Mouse (Mus musculus) midbrain, embryonic 14.5 days (tissue): ENCODE measurements around the gene Arhgap40. TPM values are rescaled to one million over a fixed set of nuclear protein-coding genes. Genes with fewer than 3 reads are reported as not detected.

Experiments used
- ATAC-seq: fragments of 200-750 bp; cut with Nextera tagmentation; 2 replicates; pipeline ENCODE4 v1.8.0; 2017; ENCODE audit warnings: moderate number of reproducible peaks, moderate library complexity; ENCODE audit not compliant: low FRiP score, low TSS enrichment
- DNase-seq: peaks from one replicate; pipeline ENCODE4 v3.0.0-alpha.2; 2015
- H3K27ac ChIP-seq: fragments of 300-500 bp; sonication (generic); replicated peaks from 2 replicates; pipeline ENCODE4 v1.5.1; 2014; ENCODE audit warnings: mild to moderate bottlenecking, low read depth, low read length, moderate library complexity
- H3K27me3 ChIP-seq: fragments of 300-500 bp; sonication (generic); 2 replicates; pipeline ENCODE4 v1.6.1; 2014; ENCODE audit warnings: low read length, control low read depth, mixed read lengths; ENCODE audit not compliant: control insufficient read depth, insufficient read depth
- H3K36me3 ChIP-seq: fragments of 300-500 bp; sonication (generic); 2 replicates; pipeline ENCODE4 v1.6.1; 2014; ENCODE audit warnings: low read length, control low read depth; ENCODE audit not compliant: control insufficient read depth, insufficient read depth
- H3K4me1 ChIP-seq: fragments of 300-500 bp; sonication (generic); 2 replicates; pipeline ENCODE4 v1.6.1; 2014; ENCODE audit warnings: mild to moderate bottlenecking, antibody characterized with exemption, low read length, control low read depth; ENCODE audit not compliant: control insufficient read depth, insufficient read depth
- H3K4me2 ChIP-seq: fragments of 300-500 bp; sonication (generic); 2 replicates; pipeline ENCODE4 v1.6.1; 2014; ENCODE audit warnings: mild to moderate bottlenecking, low read length, moderate library complexity
- H3K4me3 ChIP-seq: fragments of 300-500 bp; sonication (generic); replicated peaks from 2 replicates; pipeline ENCODE4 v1.5.1; 2014; ENCODE audit warnings: low read depth, low read length
- H3K9ac ChIP-seq: fragments of 300-500 bp; sonication (generic); replicated peaks from 2 replicates; pipeline ENCODE4 v1.6.1; 2014; ENCODE audit warnings: mild to moderate bottlenecking, low read length, moderate library complexity
- H3K9me3 ChIP-seq: fragments of 300-500 bp; sonication (generic); 2 replicates; pipeline ENCODE4 v1.6.1; 2016; ENCODE audit warnings: low read length, control low read depth, mixed read lengths; ENCODE audit not compliant: control insufficient read depth
- WGBS: fragments of 180-500 bp; shearing (Covaris S2); extraction: QIAGEN DNeasy Blood & Tissue Kit; methylation state at CpG from one replicate; pipeline ENCODE4 v1.1.7; 2014; 5-methylcytosine and 5-hydroxymethylcytosine counted together
- polyA plus RNA-seq: library from polyadenylated mRNA; unstranded; fragments of >200 nt; fragmentation: Nextera tagmentation; extraction: Ambion mirVana; gene quantifications from 2 replicates; pipeline ENCODE4 v1.2.1, GENCODE M21; 2014

The Arhgap40 gene
- 0.57 and 0.87 TPM in 2 replicates for polyA plus RNA-seq

- DNase-seq: no peak
- H3K27me3 ChIP-seq: no peaks in the 10 kb centered on the region
- WGBS: 93% methylated on average over 10 of the region's 10 CpGs
Measured at GRCm38 (mm10) chr2:158512528-158512927, at the start of gene Arhgap40. Gene Arhgap40 (plus strand): TSS chr2:158512796.

GRCm38 (mm10) chr2:158474159-158474558 is 38.4 kb upstream of the Arhgap40 start:
- H3K4me1 ChIP-seq: no peaks in the 10 kb centered on the region
- H3K9ac ChIP-seq: no peak overlapping the region
- H3K4me2 ChIP-seq: no peak overlapping the region
- ATAC-seq (no peak), DNase-seq (no peak)
- H3K27ac ChIP-seq: no peak overlapping the region
- WGBS: 97% methylated on average over 1 of the region's 1 CpGs
- H3K27me3 ChIP-seq: no peaks in the 10 kb centered on the region
- no peaks in the 10 kb centered on the region for H3K9me3 ChIP-seq
- peaks cover 77% of the 10 kb centered on the region for H3K36me3 ChIP-seq
- no peak overlapping the region for H3K4me3 ChIP-seq

More at GRCm38 (mm10) chr2:158512528-158512927, at the start of gene Arhgap40:
- H3K27ac ChIP-seq: no peak within 1 kb of the TSS
- no peak within 1 kb of the TSS for H3K4me3 ChIP-seq
- H3K36me3 ChIP-seq: no peaks in the 10 kb centered on the region
- no peak within 1 kb of the TSS for H3K4me2 ChIP-seq
- no peak within 1 kb of the TSS for H3K9ac ChIP-seq
- H3K9me3 ChIP-seq: no peaks in the 10 kb centered on the region
- H3K4me1 ChIP-seq: no peaks in the 10 kb centered on the region
- ATAC-seq: no peak

- H3K4me1 ChIP-seq: no peaks in the 10 kb centered on the region
- H3K4me3 ChIP-seq: no peak overlapping the region
- H3K9me3 ChIP-seq: no peaks in the 10 kb centered on the region
- ATAC-seq (no peak), DNase-seq (no peak)
- 78% methylated on average over 3 of the region's 3 CpGs for WGBS
- peaks cover 90% of the 10 kb centered on the region for H3K36me3 ChIP-seq
- H3K27me3 ChIP-seq: no peaks in the 10 kb centered on the region
- H3K4me2 ChIP-seq: no peak overlapping the region
- H3K27ac ChIP-seq: no peak overlapping the region
- no peak overlapping the region for H3K9ac ChIP-seq
Measured at GRCm38 (mm10) chr2:158477640-158478039, 35.0 kb upstream of the Arhgap40 start.

GRCm38 (mm10) chr2:158498457-158498856 is 14.1 kb upstream of the Arhgap40 start:
- ATAC-seq: no peak
- peaks cover 58% of the 10 kb centered on the region for H3K36me3 ChIP-seq
- no peaks in the 10 kb centered on the region for H3K4me1 ChIP-seq
- H3K4me3 ChIP-seq: no peak overlapping the region
- H3K9ac ChIP-seq: no peak overlapping the region
- no peak overlapping the region for H3K4me2 ChIP-seq
- DNase-seq: no peak
- no peaks in the 10 kb centered on the region for H3K9me3 ChIP-seq
- 89% methylated on average over 5 of the region's 5 CpGs for WGBS
- no peak overlapping the region for H3K27ac ChIP-seq
- no peaks in the 10 kb centered on the region for H3K27me3 ChIP-seq

- H3K4me2 ChIP-seq: no peak within 1 kb of the TSS
- no peaks in the 10 kb centered on the region for H3K9me3 ChIP-seq
- no peak within 1 kb of the TSS for H3K27ac ChIP-seq
- 84% methylated on average over 11 of the region's 11 CpGs for WGBS
- H3K4me1 ChIP-seq: no peaks in the 10 kb centered on the region
- no peak for DNase-seq
- H3K9ac ChIP-seq: no peak within 1 kb of the TSS
- ATAC-seq: no peak
- no peak within 1 kb of the TSS for H3K4me3 ChIP-seq
- H3K27me3 ChIP-seq: no peaks in the 10 kb centered on the region
- peaks cover 23% of the 10 kb centered on the region for H3K36me3 ChIP-seq
Measured at GRCm38 (mm10) chr2:158501836-158502812, 10.5 kb upstream of the Arhgap40 start, which contains the start of gene Adig. Gene Adig (plus strand): TSS chr2:158502612.

- no peaks in the 10 kb centered on the region for H3K27me3 ChIP-seq
- H3K4me1 ChIP-seq: no peaks in the 10 kb centered on the region
- DNase-seq (no peak), ATAC-seq (no peak)
- 87% methylated on average over 7 of the region's 7 CpGs for WGBS
- H3K4me3 ChIP-seq: no peak overlapping the region
- H3K9ac ChIP-seq: no peak overlapping the region
- no peak overlapping the region for H3K4me2 ChIP-seq
- H3K27ac ChIP-seq: no peak overlapping the region
- no peaks in the 10 kb centered on the region for H3K9me3 ChIP-seq
- peaks cover 12% of the 10 kb centered on the region for H3K36me3 ChIP-seq
Measured at GRCm38 (mm10) chr2:158503226-158503625, 9.4 kb upstream of the Arhgap40 start.

GRCm38 (mm10) chr2:158503671-158504070 is 8.9 kb upstream of the Arhgap40 start:
- 79% methylated on average over 4 of the region's 4 CpGs for WGBS
- H3K9me3 ChIP-seq: no peaks in the 10 kb centered on the region
- DNase-seq (no peak), ATAC-seq (no peak)
- H3K27me3 ChIP-seq: no peaks in the 10 kb centered on the region
- H3K4me1 ChIP-seq: no peaks in the 10 kb centered on the region
- H3K27ac ChIP-seq: no peak overlapping the region
- no peak overlapping the region for H3K4me2 ChIP-seq
- no peak overlapping the region for H3K9ac ChIP-seq
- H3K4me3 ChIP-seq: no peak overlapping the region
- peaks cover 8% of the 10 kb centered on the region for H3K36me3 ChIP-seq

- 79% methylated on average over 5 of the region's 5 CpGs for WGBS
- no peak for ATAC-seq
- no peak for DNase-seq
- no peak overlapping the region for H3K27ac ChIP-seq
- no peaks in the 10 kb centered on the region for H3K36me3 ChIP-seq
- no peaks in the 10 kb centered on the region for H3K27me3 ChIP-seq
- H3K4me3 ChIP-seq: no peak overlapping the region
- no peaks in the 10 kb centered on the region for H3K9me3 ChIP-seq
- H3K4me2 ChIP-seq: no peak overlapping the region
- H3K4me1 ChIP-seq: no peaks in the 10 kb centered on the region
- no peak overlapping the region for H3K9ac ChIP-seq
Measured at GRCm38 (mm10) chr2:158506475-158506874, 6.1 kb upstream of the Arhgap40 start.

- ATAC-seq (no peak), DNase-seq (no peak)
- H3K27me3 ChIP-seq: no peaks in the 10 kb centered on the region
- H3K4me2 ChIP-seq: no peak overlapping the region
- no peaks in the 10 kb centered on the region for H3K4me1 ChIP-seq
- H3K27ac ChIP-seq: no peak overlapping the region
- H3K9ac ChIP-seq: no peak overlapping the region
- no peaks in the 10 kb centered on the region for H3K9me3 ChIP-seq
- H3K36me3 ChIP-seq: no peaks in the 10 kb centered on the region
- 95% methylated on average over 10 of the region's 10 CpGs for WGBS
- H3K4me3 ChIP-seq: no peak overlapping the region
Measured at GRCm38 (mm10) chr2:158507046-158507445, 5.5 kb upstream of the Arhgap40 start.
